Mouse (Mus musculus): ENCODE results near the gene Kalrn. TPM values are rescaled to one million over a fixed set of nuclear protein-coding genes. Genes with fewer than 3 reads are reported as not detected.
A peak's percentile ranks its signal among the peaks of the same experiment; 100 is the strongest.

Kalrn gene
- polyA plus RNA-seq, 1 experiment = 43.0 TPM

GRCm38 (mm10) chr16:34351575-34352150 lies 221.7 kb downstream of the Kalrn start:
- 68% methylated on average over 7 of the region's 7 CpGs for WGBS
- no peak overlapping the region for H3K4me3 ChIP-seq (ENCODE audit: low read depth, low read length)
- peaks cover 2% of the 10 kb centered on the region; the same call in 1 of the 2 replicates for H3K4me1 ChIP-seq (ENCODE audit: control insufficient read depth, insufficient read depth, insufficient read length, low read length)

GRCm38 (mm10) chr16:34347574-34347973 lies 225.8 kb downstream of the Kalrn start:
- peaks cover 10% of the 10 kb centered on the region; the same call in 1 of the 2 replicates for H3K4me1 ChIP-seq (ENCODE audit: control insufficient read depth, insufficient read depth, insufficient read length, low read length)
- TF ChIP-seq CTCF (IDR thresholded peaks at IDR 0.05; ENCODE audit: extremely low read depth, insufficient read length, insufficient replicate concordance, low read depth, low read length) = no peak
- no peak for TF ChIP-seq POLR2A (IDR thresholded peaks at IDR 0.05; ENCODE audit: low read depth, low read length)
- no peak overlapping the region for H3K4me3 ChIP-seq (ENCODE audit: low read depth, low read length)
- H3K36me3 ChIP-seq (ENCODE audit: control insufficient read depth, insufficient read depth, low read length) = no peaks in the 10 kb centered on the region
- no peak overlapping the region for H3K27ac ChIP-seq (ENCODE audit: insufficient read depth, low read depth, low read length)
- H3K27me3 ChIP-seq (ENCODE audit: control insufficient read depth, insufficient read depth, low read length) = no peaks in the 10 kb centered on the region
- 66% methylated on average over 10 of the region's 10 CpGs for WGBS

More at GRCm38 (mm10) chr16:34351575-34352150, 221.7 kb downstream of the Kalrn start:
- Histone ChIP-seq H3K27me3 (ENCODE audit: control insufficient read depth, insufficient read depth, low read length) (no peaks in the 10 kb centered on the region), H3K36me3 (ENCODE audit: control insufficient read depth, insufficient read depth, low read length) (no peaks in the 10 kb centered on the region), H3K27ac (ENCODE audit: insufficient read depth, low read depth, low read length) (peak overlapping the region; percentile 0; the same call in 1 of the 2 replicates)
- TF ChIP-seq POLR2A (IDR thresholded peaks at IDR 0.05; ENCODE audit: low read depth, low read length) (no peak), CTCF (IDR thresholded peaks at IDR 0.05; ENCODE audit: extremely low read depth, insufficient read length, insufficient replicate concordance, low read depth, low read length) (no peak)

DNA sequence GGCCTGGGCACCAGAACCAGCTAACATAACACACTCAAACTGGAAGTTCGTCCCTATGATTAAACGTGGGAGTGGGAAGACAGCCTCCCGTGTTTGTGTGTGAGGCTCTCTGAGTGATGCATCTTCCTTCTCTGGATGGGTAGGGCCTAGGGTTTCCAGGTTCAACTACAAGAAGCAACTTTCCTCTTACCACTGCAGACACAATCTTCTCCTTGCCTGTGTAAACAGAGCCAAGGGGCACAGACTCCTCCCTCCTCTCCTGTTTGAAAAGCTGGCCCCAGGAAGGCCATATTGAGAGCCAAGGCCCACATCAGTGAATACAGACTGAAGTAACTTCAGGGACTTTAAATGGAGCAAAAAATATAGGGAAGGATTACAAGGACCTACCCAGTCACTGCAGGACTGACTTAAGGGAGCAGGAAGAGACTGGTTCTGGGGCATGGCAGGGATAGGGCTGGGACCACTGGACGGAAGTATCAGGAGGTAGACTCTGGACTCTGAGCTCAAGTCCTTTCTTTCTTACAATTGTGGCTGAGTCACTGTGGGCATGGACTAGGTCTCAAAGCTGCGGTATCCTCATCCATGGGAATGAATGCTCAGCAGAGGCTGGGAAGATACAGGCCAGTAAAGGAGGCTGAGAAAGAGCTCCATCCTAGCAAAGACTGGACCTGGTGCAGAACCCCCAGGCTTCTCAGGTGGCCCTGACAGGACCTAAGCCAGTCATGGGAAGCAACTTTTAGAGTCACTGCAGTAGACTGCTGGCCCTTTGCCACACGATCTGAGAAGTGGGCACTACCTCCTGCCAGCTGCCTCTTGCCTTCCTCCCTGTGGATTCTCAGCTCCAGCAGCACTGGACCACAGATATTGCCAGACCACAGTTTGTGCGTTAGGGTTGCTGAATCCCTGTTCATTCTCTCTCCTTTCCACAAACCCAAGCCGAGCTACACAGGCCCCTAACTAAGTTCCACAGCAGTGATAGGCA lies 228.1 kb downstream of the Kalrn start:
- Histone ChIP-seq H3K27ac (ENCODE audit: insufficient read depth, low read depth, low read length) (no peak overlapping the region), H3K36me3 (ENCODE audit: control insufficient read depth, insufficient read depth, low read length) (no peaks in the 10 kb centered on the region), H3K4me3 (ENCODE audit: low read depth, low read length) (no peak overlapping the region), H3K27me3 (ENCODE audit: control insufficient read depth, insufficient read depth, low read length) (no peaks in the 10 kb centered on the region), H3K4me1 (ENCODE audit: control insufficient read depth, insufficient read depth, insufficient read length, low read length) (peaks cover 10% of the 10 kb centered on the region; the same call in 1 of the 2 replicates)
- TF ChIP-seq POLR2A (IDR thresholded peaks at IDR 0.05; ENCODE audit: low read depth, low read length) (no peak), CTCF (IDR thresholded peaks at IDR 0.05; ENCODE audit: extremely low read depth, insufficient read length, insufficient replicate concordance, low read depth, low read length) (no peak)
- 53% methylated on average over 8 of the region's 8 CpGs for WGBS

- Histone ChIP-seq H3K36me3 (ENCODE audit: control insufficient read depth, insufficient read depth, low read length) (no peaks in the 10 kb centered on the region), H3K4me1 (ENCODE audit: control insufficient read depth, insufficient read depth, insufficient read length, low read length) (peaks cover 10% of the 10 kb centered on the region; the same call in 1 of the 2 replicates), H3K27ac (ENCODE audit: insufficient read depth, low read depth, low read length) (no peak overlapping the region), H3K27me3 (ENCODE audit: control insufficient read depth, insufficient read depth, low read length) (no peaks in the 10 kb centered on the region), H3K4me3 (ENCODE audit: low read depth, low read length) (no peak overlapping the region)
- TF ChIP-seq CTCF (IDR thresholded peaks at IDR 0.05; ENCODE audit: extremely low read depth, insufficient read length, insufficient replicate concordance, low read depth, low read length) = peak; percentile 33; the same call in 1 of the 2 replicates
- TF ChIP-seq POLR2A (IDR thresholded peaks at IDR 0.05; ENCODE audit: low read depth, low read length) = no peak
- 49% methylated on average over 1 of the region's 1 CpGs for WGBS
Measured at GRCm38 (mm10) chr16:34343968-34344367, 229.4 kb downstream of the Kalrn start.

GRCm38 (mm10) chr16:34343161-34343560 lies 230.2 kb downstream of the Kalrn start:
- Histone ChIP-seq H3K4me1 (ENCODE audit: control insufficient read depth, insufficient read depth, insufficient read length, low read length) (peaks cover 10% of the 10 kb centered on the region; the same call in 1 of the 2 replicates), H3K4me3 (ENCODE audit: low read depth, low read length) (no peak overlapping the region), H3K27ac (ENCODE audit: insufficient read depth, low read depth, low read length) (no peak overlapping the region), H3K27me3 (ENCODE audit: control insufficient read depth, insufficient read depth, low read length) (no peaks in the 10 kb centered on the region), H3K36me3 (ENCODE audit: control insufficient read depth, insufficient read depth, low read length) (no peaks in the 10 kb centered on the region)
- 89% methylated on average over 4 of the region's 4 CpGs for WGBS
- TF ChIP-seq POLR2A (IDR thresholded peaks at IDR 0.05; ENCODE audit: low read depth, low read length) (no peak), CTCF (IDR thresholded peaks at IDR 0.05; ENCODE audit: extremely low read depth, insufficient read length, insufficient replicate concordance, low read depth, low read length) (no peak)

GRCm38 (mm10) chr16:34342369-34343160 lies 230.8 kb downstream of the Kalrn start:
- no peak overlapping the region for H3K4me3 ChIP-seq (ENCODE audit: low read depth, low read length)
- H3K36me3 ChIP-seq (ENCODE audit: control insufficient read depth, insufficient read depth, low read length) = no peaks in the 10 kb centered on the region
- H3K27ac ChIP-seq (ENCODE audit: insufficient read depth, low read depth, low read length) = no peak overlapping the region
- TF ChIP-seq POLR2A (IDR thresholded peaks at IDR 0.05; ENCODE audit: low read depth, low read length) (no peak), CTCF (IDR thresholded peaks at IDR 0.05; ENCODE audit: extremely low read depth, insufficient read length, insufficient replicate concordance, low read depth, low read length) (no peak)
- H3K4me1 ChIP-seq (ENCODE audit: control insufficient read depth, insufficient read depth, insufficient read length, low read length) = peaks cover 10% of the 10 kb centered on the region; the same call in 1 of the 2 replicates
- no peaks in the 10 kb centered on the region for H3K27me3 ChIP-seq (ENCODE audit: control insufficient read depth, insufficient read depth, low read length)
- WGBS = 75% methylated on average over 7 of the region's 7 CpGs
